Mouse (Mus musculus): ENCODE measurements around the gene Vps8. TPM values are rescaled to one million over a fixed set of nuclear protein-coding genes. Genes with fewer than 3 reads are reported as not detected.

The Vps8 gene
- polyA plus RNA-seq, 1 experiment: 9.1 TPM

DNA sequence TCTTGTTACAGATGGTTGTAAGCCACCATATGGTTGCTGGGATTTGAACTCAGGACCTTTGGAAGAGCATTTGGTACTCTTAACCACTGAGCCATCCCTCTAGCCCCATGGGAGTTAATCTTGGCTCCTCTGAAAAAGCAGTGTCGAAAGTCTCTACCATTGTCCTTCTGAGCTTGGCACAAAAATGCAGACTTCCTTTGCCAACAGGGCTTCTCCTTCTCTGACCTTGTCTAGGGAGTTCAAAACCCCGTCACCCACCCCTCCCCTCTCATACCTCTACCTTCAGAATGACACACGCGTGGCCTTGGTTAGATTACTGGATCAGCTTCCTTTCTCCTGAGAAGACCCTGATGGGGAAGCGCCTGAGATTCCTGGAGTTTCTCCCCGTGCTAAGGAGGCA, 71.8 kb downstream of the Vps8 start:
- no peaks in the 10 kb centered on the region for H3K79me3 ChIP-seq (ENCODE audit: low read depth)
- H3K27me3 ChIP-seq (ENCODE audit: control insufficient read depth, insufficient read depth, insufficient read length): no peaks in the 10 kb centered on the region
- H3K36me3 ChIP-seq (ENCODE audit: control insufficient read depth, insufficient read depth): peaks cover 3% of the 10 kb centered on the region
- H3K79me2 ChIP-seq (ENCODE audit: control insufficient read depth, insufficient read depth): no peaks in the 10 kb centered on the region
- no peak for TF ChIP-seq CTCF (IDR thresholded peaks at IDR 0.05; ENCODE audit: control insufficient read depth, insufficient read depth, insufficient read length)
- TF ChIP-seq USF1 (IDR thresholded peaks at IDR 0.05; ENCODE audit: low read depth): no peak
- no peak for TF ChIP-seq MYOG (IDR thresholded peaks at IDR 0.05; ENCODE audit: control insufficient read depth, extremely low read depth, insufficient read length)
- no peak for TF ChIP-seq MAX (IDR thresholded peaks at IDR 0.05)
- TF ChIP-seq CEBPB (IDR thresholded peaks at IDR 0.05; ENCODE audit: low read depth): no peak
- H3ac ChIP-seq (ENCODE audit: control insufficient read depth, insufficient read length, low read depth): no peak overlapping the region
- H3K4me3 ChIP-seq (ENCODE audit: insufficient read depth, poor library complexity, severe bottlenecking): no peak overlapping the region

DNA sequence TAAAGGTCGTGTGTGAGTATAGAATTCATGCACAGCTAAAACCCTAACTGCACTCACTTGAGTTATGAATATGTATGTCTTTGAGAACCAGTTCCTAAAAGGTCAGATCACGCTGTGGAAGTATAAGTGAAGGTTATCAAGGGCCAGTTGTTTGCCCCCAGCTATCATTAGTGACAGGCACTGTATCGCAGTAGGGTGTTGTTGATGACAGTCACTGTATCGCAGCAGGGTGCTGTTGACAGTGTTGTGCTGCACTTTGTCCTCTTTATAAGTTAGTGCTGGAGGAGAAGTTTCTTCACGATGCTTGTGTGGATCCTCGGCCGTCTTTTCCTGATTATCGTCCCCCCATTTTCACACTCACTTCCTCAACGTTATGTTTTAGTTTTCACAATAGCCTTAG, 73.9 kb downstream of the Vps8 start:
- H3K27me3 ChIP-seq (ENCODE audit: control insufficient read depth, insufficient read depth, insufficient read length): no peaks in the 10 kb centered on the region
- H3ac ChIP-seq (ENCODE audit: control insufficient read depth, insufficient read length, low read depth): no peak overlapping the region
- H3K79me2 ChIP-seq (ENCODE audit: control insufficient read depth, insufficient read depth): no peaks in the 10 kb centered on the region
- H3K4me3 ChIP-seq (ENCODE audit: insufficient read depth, poor library complexity, severe bottlenecking): no peak overlapping the region
- H3K36me3 ChIP-seq (ENCODE audit: control insufficient read depth, insufficient read depth): peaks cover 3% of the 10 kb centered on the region
- no peak for TF ChIP-seq FOSL1 (IDR thresholded peaks at IDR 0.05; ENCODE audit: insufficient read depth, low read length, poor library complexity, severe bottlenecking)
- no peaks in the 10 kb centered on the region for H3K79me3 ChIP-seq (ENCODE audit: low read depth)

DNA sequence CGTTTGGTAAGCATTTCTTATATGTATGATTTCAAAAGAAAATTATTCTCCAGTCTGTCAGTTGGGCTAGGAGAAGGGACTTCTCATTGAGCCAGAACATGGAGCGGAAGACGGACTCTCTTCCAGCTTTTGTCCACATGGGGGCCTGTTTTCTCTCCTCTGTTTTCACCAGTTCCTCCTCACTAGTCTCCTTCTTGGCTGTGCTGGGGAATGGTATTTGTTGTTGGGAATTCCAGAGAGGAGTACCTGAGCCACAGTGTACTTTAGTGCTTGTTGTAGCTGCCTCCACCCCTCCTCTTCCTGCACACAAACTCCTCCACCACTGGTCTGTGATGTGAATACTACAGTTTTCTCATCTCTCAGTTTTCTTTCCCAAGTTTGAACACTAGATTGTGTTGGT, 74.7 kb downstream of the Vps8 start:
- Histone ChIP-seq H3K79me3 (ENCODE audit: low read depth) (no peaks in the 10 kb centered on the region), H3K79me2 (ENCODE audit: control insufficient read depth, insufficient read depth) (no peaks in the 10 kb centered on the region), H3K4me3 (ENCODE audit: insufficient read depth, poor library complexity, severe bottlenecking) (no peak overlapping the region), H3ac (ENCODE audit: control insufficient read depth, insufficient read length, low read depth) (no peak overlapping the region), H3K27me3 (ENCODE audit: control insufficient read depth, insufficient read depth, insufficient read length) (no peaks in the 10 kb centered on the region), H3K36me3 (ENCODE audit: control insufficient read depth, insufficient read depth) (peaks cover 3% of the 10 kb centered on the region)
- no peak for TF ChIP-seq USF1 (IDR thresholded peaks at IDR 0.05; ENCODE audit: low read depth)
- no peak for TF ChIP-seq MAX (IDR thresholded peaks at IDR 0.05)
- no peak for TF ChIP-seq CEBPB (IDR thresholded peaks at IDR 0.05; ENCODE audit: low read depth)
- TF ChIP-seq MYOG (IDR thresholded peaks at IDR 0.05; ENCODE audit: control insufficient read depth, extremely low read depth, insufficient read length): no peak
- no peak for TF ChIP-seq FOSL1 (IDR thresholded peaks at IDR 0.05; ENCODE audit: insufficient read depth, low read length, poor library complexity, severe bottlenecking)
- TF ChIP-seq CTCF (IDR thresholded peaks at IDR 0.05; ENCODE audit: control insufficient read depth, insufficient read depth, insufficient read length): no peak

DNA sequence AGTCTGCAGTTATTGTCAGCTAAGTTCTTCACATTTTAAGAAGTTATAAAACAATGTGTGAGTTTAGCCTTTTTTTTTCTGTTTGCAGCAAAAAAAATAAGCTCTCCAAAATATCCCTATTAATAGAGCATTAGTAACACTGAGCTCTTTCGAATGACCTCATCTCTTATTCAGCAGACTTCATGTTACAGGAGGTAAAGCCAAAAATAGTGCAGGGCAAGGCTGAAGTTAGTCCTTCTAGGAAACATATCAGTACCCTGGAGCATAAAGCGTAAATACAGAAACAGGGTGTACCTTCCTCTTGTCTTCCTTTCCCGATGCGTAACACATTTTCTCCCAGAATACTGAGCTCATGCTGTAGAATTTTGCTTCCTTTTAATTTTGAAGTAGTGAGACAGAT, 76.1 kb downstream of the Vps8 start:
- H3K79me2 ChIP-seq (ENCODE audit: control insufficient read depth, insufficient read depth): no peaks in the 10 kb centered on the region
- H3K4me3 ChIP-seq (ENCODE audit: insufficient read depth, poor library complexity, severe bottlenecking): no peak overlapping the region
- no peaks in the 10 kb centered on the region for H3K79me3 ChIP-seq (ENCODE audit: low read depth)
- H3ac ChIP-seq (ENCODE audit: control insufficient read depth, insufficient read length, low read depth): no peak overlapping the region
- H3K27me3 ChIP-seq (ENCODE audit: control insufficient read depth, insufficient read depth, insufficient read length): no peaks in the 10 kb centered on the region
- H3K36me3 ChIP-seq (ENCODE audit: control insufficient read depth, insufficient read depth): peaks cover 3% of the 10 kb centered on the region
- TF ChIP-seq MYOD1 (IDR thresholded peaks at IDR 0.05; ENCODE audit: control insufficient read depth, insufficient read length, low read depth): no peak
- no peak for TF ChIP-seq CTCF (IDR thresholded peaks at IDR 0.05; ENCODE audit: control insufficient read depth, insufficient read depth, insufficient read length)
- TF ChIP-seq MAX (IDR thresholded peaks at IDR 0.05): no peak
- TF ChIP-seq CEBPB (IDR thresholded peaks at IDR 0.05; ENCODE audit: low read depth): no peak
- TF ChIP-seq FOSL1 (IDR thresholded peaks at IDR 0.05; ENCODE audit: insufficient read depth, low read length, poor library complexity, severe bottlenecking): no peak

DNA sequence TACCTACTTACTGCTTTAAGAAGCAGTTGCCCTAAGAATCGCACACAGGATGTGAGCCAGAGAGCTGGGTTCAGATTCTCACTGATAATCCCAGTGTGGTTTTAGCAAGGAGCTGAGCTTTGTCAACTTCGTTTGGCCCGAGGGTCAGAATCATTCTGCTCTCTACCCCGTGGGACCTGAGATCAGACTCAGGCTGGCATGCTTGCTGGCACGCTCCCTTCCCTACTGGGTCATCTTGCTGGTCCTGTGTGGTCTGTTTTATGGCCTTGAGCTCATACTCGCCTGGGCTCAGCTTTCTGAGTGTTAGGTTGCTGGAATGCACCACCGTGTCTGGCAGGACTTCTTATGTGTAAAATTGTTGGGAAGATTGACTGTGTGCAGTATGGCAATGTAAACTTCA, 76.7 kb downstream of the Vps8 start:
- H3K27me3 ChIP-seq (ENCODE audit: control insufficient read depth, insufficient read depth, insufficient read length): no peaks in the 10 kb centered on the region
- H3K4me3 ChIP-seq (ENCODE audit: insufficient read depth, poor library complexity, severe bottlenecking): no peak overlapping the region
- H3K79me2 ChIP-seq (ENCODE audit: control insufficient read depth, insufficient read depth): no peaks in the 10 kb centered on the region
- TF ChIP-seq USF1 (IDR thresholded peaks at IDR 0.05; ENCODE audit: low read depth) (no peak), MAX (IDR thresholded peaks at IDR 0.05) (no peak), CEBPB (IDR thresholded peaks at IDR 0.05; ENCODE audit: low read depth) (no peak), MYOG (IDR thresholded peaks at IDR 0.05; ENCODE audit: control insufficient read depth, extremely low read depth, insufficient read length) (no peak), MYOD1 (IDR thresholded peaks at IDR 0.05; ENCODE audit: control insufficient read depth, insufficient read length, low read depth) (no peak), CTCF (IDR thresholded peaks at IDR 0.05; ENCODE audit: control insufficient read depth, insufficient read depth, insufficient read length) (no peak), FOSL1 (IDR thresholded peaks at IDR 0.05; ENCODE audit: insufficient read depth, low read length, poor library complexity, severe bottlenecking) (no peak)
- H3ac ChIP-seq (ENCODE audit: control insufficient read depth, insufficient read length, low read depth): no peak overlapping the region
- no peaks in the 10 kb centered on the region for H3K79me3 ChIP-seq (ENCODE audit: low read depth)
- peaks cover 3% of the 10 kb centered on the region for H3K36me3 ChIP-seq (ENCODE audit: control insufficient read depth, insufficient read depth)

DNA sequence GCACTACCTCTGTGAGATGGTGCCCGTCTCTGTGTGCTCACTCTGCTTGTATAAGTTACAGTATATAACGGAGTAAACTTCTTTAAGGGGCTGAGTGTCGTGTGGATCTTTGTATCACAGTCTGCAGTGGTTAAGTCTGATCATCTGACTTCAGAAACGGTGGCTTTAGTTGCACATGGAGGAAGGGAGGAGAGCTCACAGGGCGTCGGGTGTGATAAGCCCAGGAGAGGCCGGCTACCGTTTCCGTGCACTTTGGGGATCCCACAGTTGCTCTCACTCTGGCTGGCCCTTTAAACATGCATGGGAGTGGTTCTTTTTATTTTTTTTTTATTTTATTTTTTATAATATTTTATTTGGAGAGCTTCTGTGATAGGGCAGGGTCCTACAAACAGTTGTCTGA, 95.9 kb downstream of the Vps8 start:
- Histone ChIP-seq H3K36me3 (ENCODE audit: control insufficient read depth, insufficient read depth) (peaks cover 7% of the 10 kb centered on the region), H3K79me2 (ENCODE audit: control insufficient read depth, insufficient read depth) (no peaks in the 10 kb centered on the region), H3ac (ENCODE audit: control insufficient read depth, insufficient read length, low read depth) (no peak overlapping the region), H3K79me3 (ENCODE audit: low read depth) (no peaks in the 10 kb centered on the region), H3K27me3 (ENCODE audit: control insufficient read depth, insufficient read depth, insufficient read length) (no peaks in the 10 kb centered on the region), H3K4me3 (ENCODE audit: insufficient read depth, poor library complexity, severe bottlenecking) (no peak overlapping the region)
- no peak for TF ChIP-seq MYOG (IDR thresholded peaks at IDR 0.05; ENCODE audit: control insufficient read depth, extremely low read depth, insufficient read length)
- TF ChIP-seq CTCF (IDR thresholded peaks at IDR 0.05; ENCODE audit: control insufficient read depth, insufficient read depth, insufficient read length): no peak
- TF ChIP-seq FOSL1 (IDR thresholded peaks at IDR 0.05; ENCODE audit: insufficient read depth, low read length, poor library complexity, severe bottlenecking): no peak
- TF ChIP-seq USF1 (IDR thresholded peaks at IDR 0.05; ENCODE audit: low read depth): no peak
- no peak for TF ChIP-seq MAX (IDR thresholded peaks at IDR 0.05)
- TF ChIP-seq CEBPB (IDR thresholded peaks at IDR 0.05; ENCODE audit: low read depth): no peak
- TF ChIP-seq MYOD1 (IDR thresholded peaks at IDR 0.05; ENCODE audit: control insufficient read depth, insufficient read length, low read depth): no peak

Measured in C2C12 (cell line).